Mouse (Mus musculus): ENCODE measurements around the gene Phb. TPM values are rescaled to one million over a fixed set of nuclear protein-coding genes. Genes with fewer than 3 reads are reported as not detected.

Phb gene
- polyA plus RNA-seq (2015; fragmentation: Nextera tagmentation; extraction: Ambion mirVana) = 199 and 205 TPM in 2 replicates

GRCm38 (mm10) chr11:95666529-95667149, at the start of gene Phb:
Phb (plus strand) TSS chr11:95666957.
- H3K4me1 ChIP-seq = peaks cover 12% of the 10 kb centered on the region
- H3K4me3 ChIP-seq = peak within 1 kb of the TSS; percentile 73
- H3K27me3 ChIP-seq = no peaks in the 10 kb centered on the region
- H3K9ac ChIP-seq = peak within 1 kb of the TSS; percentile 72
- peak within 1 kb of the TSS; percentile 69 for H3K27ac ChIP-seq
- peak within 1 kb of the TSS; percentile 76 for H3K4me2 ChIP-seq
- WGBS = under 1% methylated on average over 25 of the region's 25 CpGs
- H3K9me3 ChIP-seq = no peaks in the 10 kb centered on the region
- peaks cover 25% of the 10 kb centered on the region for H3K36me3 ChIP-seq
- peak; percentile 96 for ATAC-seq (ENCODE audit: borderline replicate concordance, extremely low read depth, low FRiP score, low TSS enrichment)

GRCm38 (mm10) chr11:95617785-95618465, 48.8 kb upstream of the Phb start:
- Histone ChIP-seq H3K27me3 (peaks cover 4% of the 10 kb centered on the region; the same call in 1 of the 2 replicates), H3K4me1 (peaks cover 24% of the 10 kb centered on the region), H3K9ac (no peak overlapping the region), H3K4me2 (peak overlapping the region; percentile 30; the same call in 1 of the 2 replicates), H3K4me3 (no peak overlapping the region), H3K9me3 (no peaks in the 10 kb centered on the region), H3K36me3 (no peaks in the 10 kb centered on the region), H3K27ac (no peak overlapping the region)
- WGBS = 41% methylated on average over 19 of the region's 19 CpGs
- ATAC-seq (ENCODE audit: borderline replicate concordance, extremely low read depth, low FRiP score, low TSS enrichment) = no peak

DNA sequence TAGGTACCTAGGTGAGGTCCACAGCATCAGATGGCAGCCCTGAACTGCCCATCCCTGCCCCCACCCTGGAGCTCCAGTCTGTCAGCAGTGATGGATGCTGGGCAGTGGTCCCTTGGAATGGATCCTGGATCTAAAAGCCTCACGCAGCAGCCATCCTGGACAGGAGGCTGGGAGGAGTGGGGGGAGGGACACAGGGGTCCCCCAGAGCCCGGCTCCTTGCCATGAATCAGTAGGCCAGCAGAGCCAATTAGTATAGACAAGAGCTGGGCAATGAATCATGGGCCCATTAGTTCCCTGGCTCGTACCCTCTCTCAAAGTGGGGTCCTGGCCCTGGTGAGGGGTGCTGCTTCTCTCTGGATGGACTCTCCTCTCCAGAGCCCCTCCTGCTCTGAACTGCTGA, 47.7 kb upstream of the Phb start:
- no peak overlapping the region for H3K9ac ChIP-seq
- peaks cover 24% of the 10 kb centered on the region for H3K4me1 ChIP-seq
- no peak for ATAC-seq (ENCODE audit: borderline replicate concordance, extremely low read depth, low FRiP score, low TSS enrichment)
- H3K27ac ChIP-seq = no peak overlapping the region
- H3K9me3 ChIP-seq = no peaks in the 10 kb centered on the region
- 58% methylated on average over 3 of the region's 3 CpGs for WGBS
- H3K36me3 ChIP-seq = no peaks in the 10 kb centered on the region
- no peaks in the 10 kb centered on the region; the same call in 1 of the 2 replicates for H3K27me3 ChIP-seq
- H3K4me2 ChIP-seq = no peak overlapping the region
- no peak overlapping the region for H3K4me3 ChIP-seq

GRCm38 (mm10) chr11:95619886-95620444, 46.8 kb upstream of the Phb start:
- no peak overlapping the region for H3K4me3 ChIP-seq
- ATAC-seq (ENCODE audit: borderline replicate concordance, extremely low read depth, low FRiP score, low TSS enrichment) = no peak
- H3K36me3 ChIP-seq = no peaks in the 10 kb centered on the region
- H3K9me3 ChIP-seq = no peaks in the 10 kb centered on the region
- no peak overlapping the region for H3K27ac ChIP-seq
- WGBS = 89% methylated on average over 5 of the region's 5 CpGs
- H3K4me2 ChIP-seq = no peak overlapping the region
- no peak overlapping the region for H3K9ac ChIP-seq
- no peaks in the 10 kb centered on the region; the same call in 1 of the 2 replicates for H3K27me3 ChIP-seq
- peaks cover 24% of the 10 kb centered on the region for H3K4me1 ChIP-seq

DNA sequence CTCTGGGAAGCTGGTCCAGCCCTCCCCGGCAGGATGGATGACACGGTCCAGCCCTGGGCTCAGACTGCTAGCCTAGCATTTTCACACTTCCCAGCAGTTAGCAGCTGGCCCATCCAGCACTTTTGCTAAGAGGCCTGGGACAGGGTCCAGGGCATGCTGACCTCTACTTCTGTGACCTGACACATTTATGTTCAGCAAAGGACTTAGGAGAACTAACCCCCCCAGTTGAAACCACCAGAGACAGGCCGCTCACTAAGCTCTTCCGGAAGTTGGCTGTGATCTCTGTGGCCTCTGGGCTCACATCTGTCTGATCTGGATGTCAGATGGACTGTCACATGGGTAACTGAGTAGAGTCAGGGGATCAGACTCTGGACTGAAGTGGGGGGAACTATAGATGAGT, 45.7 kb upstream of the Phb start:
- H3K36me3 ChIP-seq = no peaks in the 10 kb centered on the region
- no peaks in the 10 kb centered on the region; the same call in 1 of the 2 replicates for H3K27me3 ChIP-seq
- H3K9ac ChIP-seq = no peak overlapping the region
- no peak overlapping the region for H3K4me2 ChIP-seq
- 47% methylated on average over 4 of the region's 4 CpGs for WGBS
- peaks cover 24% of the 10 kb centered on the region for H3K4me1 ChIP-seq
- no peak overlapping the region for H3K4me3 ChIP-seq
- no peak overlapping the region for H3K27ac ChIP-seq
- H3K9me3 ChIP-seq = no peaks in the 10 kb centered on the region
- 0 out of 2 replicates have a peak, but pooled peaks have one; percentile 20 for ATAC-seq (ENCODE audit: borderline replicate concordance, extremely low read depth, low FRiP score, low TSS enrichment)

- Histone ChIP-seq H3K36me3 (no peaks in the 10 kb centered on the region), H3K9ac (no peak overlapping the region), H3K4me1 (peaks cover 24% of the 10 kb centered on the region), H3K4me3 (no peak overlapping the region), H3K27ac (no peak overlapping the region), H3K4me2 (no peak overlapping the region), H3K27me3 (no peaks in the 10 kb centered on the region; the same call in 1 of the 2 replicates), H3K9me3 (no peaks in the 10 kb centered on the region)
- ATAC-seq (ENCODE audit: borderline replicate concordance, extremely low read depth, low FRiP score, low TSS enrichment) = no peak
- 47% methylated on average over 9 of the region's 9 CpGs for WGBS
Measured at GRCm38 (mm10) chr11:95621541-95622130, 45.1 kb upstream of the Phb start.

- Histone ChIP-seq H3K4me1 (peaks cover 23% of the 10 kb centered on the region), H3K4me2 (no peak overlapping the region), H3K36me3 (no peaks in the 10 kb centered on the region), H3K27ac (no peak overlapping the region), H3K27me3 (no peaks in the 10 kb centered on the region; the same call in 1 of the 2 replicates), H3K9me3 (no peaks in the 10 kb centered on the region), H3K4me3 (no peak overlapping the region), H3K9ac (no peak overlapping the region)
- WGBS = 36% methylated on average over 8 of the region's 8 CpGs
- no peak for ATAC-seq (ENCODE audit: borderline replicate concordance, extremely low read depth, low FRiP score, low TSS enrichment)
Measured at GRCm38 (mm10) chr11:95622426-95622825, 44.3 kb upstream of the Phb start.

DNA sequence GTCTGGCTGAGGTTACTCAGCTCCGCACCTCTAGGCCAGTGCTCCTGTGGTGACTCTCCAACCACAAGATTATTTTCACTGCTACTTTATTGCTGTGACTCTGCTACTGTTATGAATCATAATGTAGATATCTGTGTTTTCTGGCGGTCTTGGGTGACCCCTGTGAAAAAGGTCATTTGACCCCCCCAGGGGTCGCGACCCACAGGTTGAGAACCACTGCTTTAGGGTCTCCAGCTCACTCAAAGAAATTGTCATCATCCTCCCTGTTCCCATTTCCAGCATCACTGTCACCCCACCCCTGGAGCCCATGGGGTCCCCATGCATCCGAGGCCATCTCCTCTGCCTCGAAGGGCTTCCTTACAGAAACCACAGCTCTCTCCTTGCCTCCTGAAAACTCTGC, 36.2 kb upstream of the Phb start:
- no peak overlapping the region for H3K9ac ChIP-seq
- no peak overlapping the region for H3K4me2 ChIP-seq
- H3K27me3 ChIP-seq = peaks cover 9% of the 10 kb centered on the region
- peaks cover 16% of the 10 kb centered on the region for H3K4me1 ChIP-seq
- H3K4me3 ChIP-seq = no peak overlapping the region
- 87% methylated on average over 6 of the region's 6 CpGs for WGBS
- no peak overlapping the region for H3K27ac ChIP-seq
- ATAC-seq (ENCODE audit: borderline replicate concordance, extremely low read depth, low FRiP score, low TSS enrichment) = no peak
- no peaks in the 10 kb centered on the region for H3K9me3 ChIP-seq
- H3K36me3 ChIP-seq = no peaks in the 10 kb centered on the region

- H3K4me1 ChIP-seq = peaks cover 16% of the 10 kb centered on the region
- no peaks in the 10 kb centered on the region for H3K9me3 ChIP-seq
- H3K27me3 ChIP-seq = peaks cover 9% of the 10 kb centered on the region
- H3K9ac ChIP-seq = no peak overlapping the region
- H3K4me2 ChIP-seq = no peak overlapping the region
- H3K36me3 ChIP-seq = no peaks in the 10 kb centered on the region
- H3K4me3 ChIP-seq = no peak overlapping the region
- peak overlapping the region; percentile 41 for H3K27ac ChIP-seq
- peak; percentile 68 for ATAC-seq (ENCODE audit: borderline replicate concordance, extremely low read depth, low FRiP score, low TSS enrichment)
- 43% methylated on average over 4 of the region's 4 CpGs for WGBS
Measured at GRCm38 (mm10) chr11:95631301-95631700, 35.5 kb upstream of the Phb start.

DNA sequence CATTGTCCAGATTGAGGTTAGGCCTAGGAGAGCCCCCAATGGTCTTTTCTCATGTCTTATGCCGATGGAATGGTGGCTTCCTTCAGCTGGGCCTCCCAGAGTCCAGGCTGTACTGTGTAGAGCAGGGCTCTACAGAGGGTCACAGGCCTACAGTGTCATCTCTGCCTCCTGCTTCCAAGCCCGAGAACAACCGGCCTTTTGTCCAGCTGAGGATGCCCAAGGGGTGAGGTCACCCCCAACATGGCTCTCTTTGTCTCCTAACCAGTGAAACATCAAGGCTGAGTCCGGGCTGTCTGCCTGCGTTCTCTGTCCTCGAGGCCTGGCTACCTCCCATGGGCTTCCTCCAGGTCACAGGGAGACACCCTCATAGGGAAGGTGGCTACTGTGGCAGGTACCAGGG, 34.3 kb upstream of the Phb start:
- 66% methylated on average over 6 of the region's 6 CpGs for WGBS
- Histone ChIP-seq H3K36me3 (no peaks in the 10 kb centered on the region), H3K4me1 (peaks cover 16% of the 10 kb centered on the region), H3K27ac (no peak overlapping the region), H3K27me3 (peaks cover 9% of the 10 kb centered on the region), H3K4me2 (no peak overlapping the region), H3K4me3 (no peak overlapping the region), H3K9ac (no peak overlapping the region), H3K9me3 (no peaks in the 10 kb centered on the region)
- no peak for ATAC-seq (ENCODE audit: borderline replicate concordance, extremely low read depth, low FRiP score, low TSS enrichment)

GRCm38 (mm10) chr11:95633512-95634000, 33.2 kb upstream of the Phb start:
- no peak for ATAC-seq (ENCODE audit: borderline replicate concordance, extremely low read depth, low FRiP score, low TSS enrichment)
- Histone ChIP-seq H3K4me1 (peaks cover 16% of the 10 kb centered on the region), H3K9me3 (no peaks in the 10 kb centered on the region), H3K27me3 (peaks cover 5% of the 10 kb centered on the region), H3K9ac (no peak overlapping the region), H3K4me3 (no peak overlapping the region), H3K36me3 (no peaks in the 10 kb centered on the region), H3K4me2 (no peak overlapping the region), H3K27ac (no peak overlapping the region)
- WGBS = 68% methylated on average over 2 of the region's 2 CpGs

All from lung, embryonic 15.5 days (tissue).